ENCODE assay signal across 8 mouse cellular contexts in the genomic region with DNA sequence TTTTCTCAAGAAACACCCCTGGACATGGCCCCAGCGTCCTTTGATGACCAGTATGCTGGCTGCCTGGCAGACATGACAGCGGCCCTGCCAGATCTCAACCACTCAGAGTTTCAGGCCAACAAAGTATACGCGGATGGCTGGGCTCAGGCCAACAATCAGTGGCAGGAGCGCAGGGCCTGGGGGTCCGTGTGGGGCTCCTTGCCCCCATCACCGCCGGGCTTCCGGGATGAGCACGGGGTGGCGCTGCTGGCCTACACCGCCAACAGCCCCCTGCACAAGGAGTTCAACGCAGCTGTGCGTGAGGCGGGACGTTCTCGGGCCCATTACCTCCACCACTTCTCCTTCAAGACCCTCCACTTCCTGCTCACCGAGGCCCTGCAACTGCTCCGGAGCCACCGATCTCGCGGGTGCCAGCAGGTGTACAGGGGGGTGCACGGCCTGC. TPM values are rescaled to one million over a fixed set of nuclear protein-coding genes. Genes with fewer than 3 reads are reported as not detected.
DNase-seq lines count a peak whose midpoint lies in the region; ATAC-seq lines count a peak whose summit lies in the region.

No protein-coding gene starts in this region.

- ATAC-seq in embryonic facial prominence, embryonic 12.5 days (ENCODE audit: insufficient number of reproducible peaks, insufficient read depth, low FRiP score, low TSS enrichment): no peak
- peak; percentile 17; the same call in 1 of the 2 replicates for ATAC-seq in hindbrain, embryonic 11.5 days (ENCODE audit: low FRiP score)
- ATAC-seq in midbrain, embryonic 12.5 days (ENCODE audit: low FRiP score, low read depth): 0 out of 2 replicates have a peak, but pooled peaks have one; percentile 41

- no peak overlapping the region for H3K27ac ChIP-seq in embryonic facial prominence, embryonic 12.5 days
- H3K27ac ChIP-seq in hindbrain, embryonic 11.5 days (ENCODE audit: low read depth, low read length): no peak overlapping the region
- H3K27ac ChIP-seq in midbrain, embryonic 12.5 days (replicated peaks): no peak overlapping the region

- H3K9ac ChIP-seq in embryonic facial prominence, embryonic 12.5 days: 0 out of 2 replicates have a peak overlapping the region, but pooled peaks have one; percentile 0
- H3K9ac ChIP-seq in hindbrain, embryonic 11.5 days (ENCODE audit: low read depth, low read length): no peak overlapping the region; the same call in 1 of the 2 replicates
- peak overlapping the region; percentile 39 for H3K9ac ChIP-seq in midbrain, embryonic 12.5 days (replicated peaks)

- no peaks in the 10 kb centered on the region for H3K36me3 ChIP-seq in embryonic facial prominence, embryonic 12.5 days
- H3K36me3 ChIP-seq in hindbrain, embryonic 11.5 days (ENCODE audit: control insufficient read depth, insufficient read depth, low read length): no peaks in the 10 kb centered on the region
- no peaks in the 10 kb centered on the region for H3K36me3 ChIP-seq in midbrain, embryonic 12.5 days

- H3K4me1 ChIP-seq in embryonic facial prominence, embryonic 12.5 days: peaks cover 5% of the 10 kb centered on the region
- H3K4me1 ChIP-seq in hindbrain, embryonic 11.5 days (replicated peaks; ENCODE audit: control insufficient read depth, insufficient read depth, low read length): peaks cover 3% of the 10 kb centered on the region; the same call in 1 of the 2 replicates
- peaks cover 10% of the 10 kb centered on the region for H3K4me1 ChIP-seq in midbrain, embryonic 12.5 days

- peak overlapping the region; percentile 53 for H3K4me2 ChIP-seq in embryonic facial prominence, embryonic 12.5 days (replicated peaks)
- H3K4me2 ChIP-seq in hindbrain, embryonic 11.5 days (replicated peaks; ENCODE audit: low read depth, low read length): peak overlapping the region; percentile 30
- H3K4me2 ChIP-seq in midbrain, embryonic 12.5 days (replicated peaks): peak overlapping the region; percentile 50

- H3K27me3 ChIP-seq in embryonic facial prominence, embryonic 12.5 days: no peaks in the 10 kb centered on the region
- no peaks in the 10 kb centered on the region for H3K27me3 ChIP-seq in hindbrain, embryonic 11.5 days (ENCODE audit: control insufficient read depth, insufficient read depth, low read length)
- no peaks in the 10 kb centered on the region for H3K27me3 ChIP-seq in midbrain, embryonic 12.5 days

- H3K9me3 ChIP-seq in embryonic facial prominence, embryonic 12.5 days: no peaks in the 10 kb centered on the region
- no peaks in the 10 kb centered on the region for H3K9me3 ChIP-seq in hindbrain, embryonic 11.5 days (ENCODE audit: control insufficient read depth, low read length)
- H3K9me3 ChIP-seq in midbrain, embryonic 12.5 days: no peaks in the 10 kb centered on the region

- DNase-seq in kidney, postnatal 4 days: peak; percentile 23 to 44
- DNase-seq in kidney, adult 8-10 months: no peak
- peak; percentile 26 for DNase-seq in hindbrain, embryonic 11.5 days (ENCODE audit: low spot score)
- peak; percentile 55 to 75 for DNase-seq in thymus, postnatal 36 days
- no peak for DNase-seq in gastrocnemius, postnatal 10 days
- DNase-seq in cerebellum, adult 8-10 months: no peak

- H3K4me3 ChIP-seq in embryonic facial prominence, embryonic 12.5 days: peak overlapping the region; percentile 26
- H3K4me3 ChIP-seq in hindbrain, embryonic 11.5 days (ENCODE audit: low read depth, low read length): peak overlapping the region; percentile 4; the same call in 1 of the 2 replicates
- peak overlapping the region; percentile 27 for H3K4me3 ChIP-seq in midbrain, embryonic 12.5 days

- WGBS in embryonic facial prominence, embryonic 12.5 days: 14% methylated on average over 23 of the region's 23 CpGs
- WGBS in hindbrain, embryonic 11.5 days: 17% methylated on average over 23 of the region's 23 CpGs
- WGBS in midbrain, embryonic 12.5 days: 24% methylated on average over 23 of the region's 23 CpGs

RNA-seq across cellular contexts. Expression of a gene that starts 2.6 kb away (rescaled TPM):
- polyA plus RNA-seq in embryonic facial prominence, embryonic 12.5 days (2016; fragmentation: Nextera tagmentation; extraction: Ambion mirVana): 1.5 and 2.0 TPM in 2 replicates
- polyA plus RNA-seq in hindbrain, embryonic 11.5 days (2014; fragmentation: Nextera tagmentation; extraction: Ambion mirVana): 2.2 and 2.3 TPM in 2 replicates
- 0.65 and 1.2 TPM in 2 replicates for polyA plus RNA-seq in midbrain, embryonic 12.5 days (2016; fragmentation: Nextera tagmentation; extraction: Ambion mirVana)
- 1 to 10 TPM; 8.2 to 8.4 TPM for total RNA-seq in gastrocnemius, postnatal 10 days (2021)

RNA-seq across cellular contexts. Expression of a gene that starts 5.2 kb away (rescaled TPM):
- 3.4 and 6.0 TPM in 2 replicates for polyA plus RNA-seq in embryonic facial prominence, embryonic 12.5 days (2016; fragmentation: Nextera tagmentation; extraction: Ambion mirVana)
- 0.88 and 0.96 TPM in 2 replicates for polyA plus RNA-seq in hindbrain, embryonic 11.5 days (2014; fragmentation: Nextera tagmentation; extraction: Ambion mirVana)
- 0.42 and 0.46 TPM in 2 replicates for polyA plus RNA-seq in midbrain, embryonic 12.5 days (2016; fragmentation: Nextera tagmentation; extraction: Ambion mirVana)
- 100 to 1,000 TPM; 264 to 297 TPM for total RNA-seq in gastrocnemius, postnatal 10 days (2021)

RNA-seq across cellular contexts. Expression of a gene that starts 9.9 kb away (rescaled TPM):
- not detected in 2 replicates for polyA plus RNA-seq in embryonic facial prominence, embryonic 12.5 days (2016; fragmentation: Nextera tagmentation; extraction: Ambion mirVana)
- polyA plus RNA-seq in hindbrain, embryonic 11.5 days (2014; fragmentation: Nextera tagmentation; extraction: Ambion mirVana): not detected in 2 replicates
- not detected in 2 replicates for polyA plus RNA-seq in midbrain, embryonic 12.5 days (2016; fragmentation: Nextera tagmentation; extraction: Ambion mirVana)
- not detected for total RNA-seq in gastrocnemius, postnatal 10 days (2021)

RNA-seq across cellular contexts. Expression of a gene that starts 23.8 kb away (rescaled TPM):
- polyA plus RNA-seq in embryonic facial prominence, embryonic 12.5 days (2016; fragmentation: Nextera tagmentation; extraction: Ambion mirVana): 0.28 TPM in 1 of 2 replicates, not detected in the other
- 0.28 and 0.42 TPM in 2 replicates for polyA plus RNA-seq in hindbrain, embryonic 11.5 days (2014; fragmentation: Nextera tagmentation; extraction: Ambion mirVana)
- polyA plus RNA-seq in midbrain, embryonic 12.5 days (2016; fragmentation: Nextera tagmentation; extraction: Ambion mirVana): 0.86 TPM in 1 of 2 replicates, not detected in the other
- total RNA-seq in gastrocnemius, postnatal 10 days (2021): under 1 TPM; 0.07 to 0.52 TPM

RNA-seq across cellular contexts. Expression of a gene that starts 41.2 kb away (rescaled TPM):
- polyA plus RNA-seq in embryonic facial prominence, embryonic 12.5 days (2016; fragmentation: Nextera tagmentation; extraction: Ambion mirVana): 2.6 and 3.5 TPM in 2 replicates
- polyA plus RNA-seq in hindbrain, embryonic 11.5 days (2014; fragmentation: Nextera tagmentation; extraction: Ambion mirVana): 1.0 and 2.0 TPM in 2 replicates
- polyA plus RNA-seq in midbrain, embryonic 12.5 days (2016; fragmentation: Nextera tagmentation; extraction: Ambion mirVana): 1.3 and 2.2 TPM in 2 replicates
- under 1 TPM; 0.75 to 0.95 TPM for total RNA-seq in gastrocnemius, postnatal 10 days (2021)

Comparison
In these comparisons a context has a peak if more than half of its experiments do, and no peak if none do; other contexts are left out.
1. DNase-seq: peak in kidney, postnatal 4 days (2 of 2), hindbrain, embryonic 11.5 days (single experiment) and thymus, postnatal 36 days (2 of 2); none in kidney, adult 8-10 months (0 of 2), gastrocnemius, postnatal 10 days (single experiment) and cerebellum, adult 8-10 months (single experiment).
2. Peak in every context shown above with its lines, with median percentiles within 50 percentile points of each other: H3K4me2 ChIP-seq and H3K4me3 ChIP-seq.